Mouse (Mus musculus): ENCODE measurements at regions not wholly inside any gene's neighbourhood (a gene's known extent, or its start where the extent isn't known, plus 50 kb on each side); places are given as distances from the start of the nearest gene placed in this dataset.

DNA sequence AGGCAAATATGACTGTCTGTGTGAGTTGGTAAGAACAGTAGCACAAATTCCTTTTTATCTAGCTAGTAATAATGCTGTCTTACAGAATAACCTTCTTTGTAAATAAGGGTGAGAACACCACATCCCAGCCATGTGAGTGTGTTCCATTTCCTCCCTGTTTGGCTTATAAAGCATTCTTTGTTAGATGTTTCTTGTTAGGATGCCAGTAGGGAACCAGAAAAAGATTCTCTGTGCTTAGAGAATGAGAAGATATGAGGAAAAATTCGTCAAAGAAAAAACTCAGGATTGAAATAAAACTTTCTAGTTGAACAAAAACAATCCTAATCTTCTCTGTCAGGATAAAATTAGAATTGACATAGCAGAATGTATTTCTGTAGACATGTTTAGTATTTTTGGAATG is 155.3 kb downstream of the Zfp330 start:
- H3K9ac ChIP-seq (ENCODE audit: insufficient read depth, low read depth): no peak overlapping the region
- no peak overlapping the region for H3K27ac ChIP-seq (ENCODE audit: insufficient read depth, low read depth)
- no peak overlapping the region for H3K4me2 ChIP-seq (ENCODE audit: insufficient read depth, low read depth, poor library complexity, severe bottlenecking)
- DNase-seq (ENCODE audit: extremely low read depth): no peak
- H3K4me3 ChIP-seq (replicated peaks in 1 of 3; ENCODE audit: low read depth in 2 of 3, low read length in 2 of 3, poor library complexity in 1 of 3): no peak overlapping the region
- in situ Hi-C loops (cut with MboI; ENCODE audit: low pct_ligation_motif_present, low pct_unique_long_range_greater_than_20kb, low sequenced_read_pairs) (no loop called here), dilution Hi-C loops (cut with MboI; ENCODE audit: extremely low pct_ligation_motif_present, extremely low pct_unique_long_range_greater_than_20kb, low sequenced_read_pairs) (no loop called here)
- no peaks in the 10 kb centered on the region for H3K4me1 ChIP-seq (ENCODE audit: control insufficient read depth in 1 of 2, insufficient read depth in 2 of 2)
- no peaks in the 10 kb centered on the region for H3K27me3 ChIP-seq (replicated peaks)
- no peaks in the 10 kb centered on the region for H3K79me2 ChIP-seq (replicated peaks; ENCODE audit: control insufficient read depth, extremely low read depth, insufficient read depth, poor library complexity, severe bottlenecking)
- no peaks in the 10 kb centered on the region for H3K9me3 ChIP-seq (replicated peaks; ENCODE audit: low read length)
- H3K36me3 ChIP-seq (replicated peaks in 1 of 2; ENCODE audit: control insufficient read depth in 1 of 2, insufficient read depth in 1 of 2, low read length in 1 of 2): no peaks in the 10 kb centered on the region
- TF ChIP-seq POLR2AphosphoS2 (IDR thresholded peaks at IDR 0.05; ENCODE audit: low read depth, low read length): no peak
- TF ChIP-seq RAD21 (IDR thresholded peaks at IDR 0.05; ENCODE audit: low read depth, low read length): no peak
- no peak for TF ChIP-seq ELF1 (IDR thresholded peaks at IDR 0.05; ENCODE audit: low read depth, low read length)
- TF ChIP-seq KAT2A (IDR thresholded peaks at IDR 0.05; ENCODE audit: insufficient replicate concordance, low read length): no peak
- no peak for TF ChIP-seq MYC (IDR thresholded peaks at IDR 0.05; ENCODE audit: low read depth, low read length)
- no peak for TF ChIP-seq USF1 (IDR thresholded peaks at IDR 0.05; ENCODE audit: low read depth, low read length)

GRCm38 (mm10) chr8:82601556-82601955 is 172.4 kb downstream of the Zfp330 start:
- dilution Hi-C loops (cut with MboI; ENCODE audit: extremely low pct_ligation_motif_present, extremely low pct_unique_long_range_greater_than_20kb, low sequenced_read_pairs): no loop called here
- H3K4me1 ChIP-seq (ENCODE audit: control insufficient read depth in 1 of 2, insufficient read depth in 2 of 2): no peaks in the 10 kb centered on the region
- TF ChIP-seq ZKSCAN1 (IDR thresholded peaks at IDR 0.05; ENCODE audit: borderline replicate concordance, low read depth, low read length): no peak
- TF ChIP-seq PAX5 (IDR thresholded peaks at IDR 0.05; ENCODE audit: low read length): no peak
- no peak for TF ChIP-seq NELFE (IDR thresholded peaks at IDR 0.05; ENCODE audit: low read depth, low read length)
- TF ChIP-seq USF2 (conservative IDR thresholded peaks at IDR 0.05; ENCODE audit: low read depth, low read length): no peak
- TF ChIP-seq ZNF384 (IDR thresholded peaks at IDR 0.05; ENCODE audit: low read depth, low read length): no peak
- TF ChIP-seq ELF1 (IDR thresholded peaks at IDR 0.05; ENCODE audit: low read depth, low read length): no peak
- no peak for TF ChIP-seq MXI1 (IDR thresholded peaks at IDR 0.05; ENCODE audit: low read depth, low read length)
- no peak for TF ChIP-seq CHD1 (IDR thresholded peaks at IDR 0.05; ENCODE audit: low read depth, low read length)
- no peak for TF ChIP-seq CHD2 (IDR thresholded peaks at IDR 0.05; ENCODE audit: low read length)
- no peak for TF ChIP-seq HCFC1 (IDR thresholded peaks at IDR 0.05; ENCODE audit: low read depth, low read length)
- no peak for TF ChIP-seq ZMIZ1 (IDR thresholded peaks at IDR 0.05; ENCODE audit: low read depth, low read length)
- no peak overlapping the region for H3K9ac ChIP-seq (ENCODE audit: insufficient read depth, low read depth)
- DNase-seq (ENCODE audit: extremely low read depth): no peak
- no peak overlapping the region for H3K4me2 ChIP-seq (ENCODE audit: insufficient read depth, low read depth, poor library complexity, severe bottlenecking)
- H3K4me3 ChIP-seq (replicated peaks in 1 of 3; ENCODE audit: low read depth in 2 of 3, low read length in 2 of 3, poor library complexity in 1 of 3): no peak overlapping the region
- no peaks in the 10 kb centered on the region for H3K36me3 ChIP-seq (replicated peaks in 1 of 2; ENCODE audit: control insufficient read depth in 1 of 2, insufficient read depth in 1 of 2, low read length in 1 of 2)
- no peaks in the 10 kb centered on the region for H3K27me3 ChIP-seq (replicated peaks)
- in situ Hi-C loops (cut with MboI; ENCODE audit: low pct_ligation_motif_present, low pct_unique_long_range_greater_than_20kb, low sequenced_read_pairs): no loop called here
- H3K79me2 ChIP-seq (replicated peaks; ENCODE audit: control insufficient read depth, extremely low read depth, insufficient read depth, poor library complexity, severe bottlenecking): no peaks in the 10 kb centered on the region
- no peaks in the 10 kb centered on the region for H3K9me3 ChIP-seq (replicated peaks; ENCODE audit: low read length)
- H3K27ac ChIP-seq (ENCODE audit: insufficient read depth, low read depth): no peak overlapping the region
